Mouse (Mus musculus) forebrain, embryonic 12.5 days (tissue): ENCODE measurements around the gene Plcxd1. TPM values are rescaled to one million over a fixed set of nuclear protein-coding genes. Genes with fewer than 3 reads are reported as not detected.
"Not testable (repeated sequence)": the region's sequence is repeated elsewhere in the genome, so short reads cannot be mapped to it uniquely, and the experiment has no call there.

Experiments used
- ATAC-seq: fragments of 200-750 bp; cut with Nextera tagmentation; 2 replicates; pipeline ENCODE4 v1.8.0; 2017; ENCODE audit warnings: moderate TSS enrichment; ENCODE audit not compliant: low FRiP score
- H3K27ac ChIP-seq: fragments of 300-500 bp; sonication (generic); 2 replicates; pipeline ENCODE4 v1.5.1; 2016; ENCODE audit warnings: mild to moderate bottlenecking
- H3K27me3 ChIP-seq: fragments of 300-500 bp; sonication (generic); 2 replicates; pipeline ENCODE4 v1.6.1; 2016; ENCODE audit warnings: mild to moderate bottlenecking
- H3K36me3 ChIP-seq: fragments of 300-500 bp; sonication (generic); replicated peaks from 2 replicates; pipeline ENCODE4 v1.6.1; 2016; ENCODE audit warnings: mild to moderate bottlenecking
- H3K4me1 ChIP-seq: fragments of 300-500 bp; sonication (generic); 2 replicates; pipeline ENCODE4 v1.6.1; 2016
- H3K4me2 ChIP-seq: fragments of 300-500 bp; sonication (generic); 2 replicates; pipeline ENCODE4 v1.6.1; 2016; ENCODE audit warnings: mild to moderate bottlenecking, moderate library complexity
- H3K4me3 ChIP-seq: fragments of 300-500 bp; sonication (generic); replicated peaks from 2 replicates; pipeline ENCODE4 v1.5.1; 2016; ENCODE audit warnings: mild to moderate bottlenecking
- H3K9ac ChIP-seq: fragments of 300-500 bp; sonication (generic); 2 replicates; pipeline ENCODE4 v1.6.1; 2016; ENCODE audit warnings: mild to moderate bottlenecking
- H3K9me3 ChIP-seq: fragments of 300-500 bp; sonication (generic); 2 replicates; pipeline ENCODE4 v1.6.1; 2016
- WGBS: fragments of 180-500 bp; shearing (Covaris S2); methylation state at CpG from one replicate; pipeline ENCODE4 v1.1.7; 2016; 5-methylcytosine and 5-hydroxymethylcytosine counted together
- polyA plus RNA-seq: library from polyadenylated mRNA; unstranded; fragments of >200 nt; fragmentation: Nextera tagmentation; extraction: Ambion mirVana; gene quantifications from 2 replicates; pipeline ENCODE4 v1.2.1, GENCODE M21; 2016

Plcxd1 gene
- polyA plus RNA-seq, 1 experiment from 2014 or later = 1.1 TPM

DNA sequence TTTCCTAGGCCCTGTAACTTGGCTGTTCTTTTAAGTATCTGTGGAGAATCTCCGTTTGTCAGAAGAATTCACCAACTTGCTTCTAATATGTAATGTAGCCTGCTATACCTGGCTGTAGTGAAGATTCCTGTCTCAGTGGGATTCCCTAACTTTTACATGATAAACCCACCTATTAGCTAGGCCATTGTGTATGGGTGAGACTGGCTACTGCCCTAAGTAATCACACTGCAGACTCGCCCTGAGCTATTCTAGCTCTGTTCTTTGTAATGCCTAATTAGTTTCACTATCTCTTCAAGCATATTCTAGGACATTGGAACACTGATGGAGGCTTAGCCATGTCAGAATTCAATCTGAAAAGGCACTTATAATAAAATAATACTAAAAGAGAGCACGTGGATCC lies 22.6 kb downstream of the Plcxd1 start:
- not testable (repeated sequence) for H3K27me3 ChIP-seq, H3K9ac ChIP-seq, ATAC-seq, H3K9me3 ChIP-seq, H3K4me3 ChIP-seq, H3K4me2 ChIP-seq, H3K4me1 ChIP-seq, H3K27ac ChIP-seq
- H3K36me3 ChIP-seq = peaks cover 55% of the 10 kb centered on the region
- WGBS = 81% methylated on average over 3 of the region's 3 CpGs

DNA sequence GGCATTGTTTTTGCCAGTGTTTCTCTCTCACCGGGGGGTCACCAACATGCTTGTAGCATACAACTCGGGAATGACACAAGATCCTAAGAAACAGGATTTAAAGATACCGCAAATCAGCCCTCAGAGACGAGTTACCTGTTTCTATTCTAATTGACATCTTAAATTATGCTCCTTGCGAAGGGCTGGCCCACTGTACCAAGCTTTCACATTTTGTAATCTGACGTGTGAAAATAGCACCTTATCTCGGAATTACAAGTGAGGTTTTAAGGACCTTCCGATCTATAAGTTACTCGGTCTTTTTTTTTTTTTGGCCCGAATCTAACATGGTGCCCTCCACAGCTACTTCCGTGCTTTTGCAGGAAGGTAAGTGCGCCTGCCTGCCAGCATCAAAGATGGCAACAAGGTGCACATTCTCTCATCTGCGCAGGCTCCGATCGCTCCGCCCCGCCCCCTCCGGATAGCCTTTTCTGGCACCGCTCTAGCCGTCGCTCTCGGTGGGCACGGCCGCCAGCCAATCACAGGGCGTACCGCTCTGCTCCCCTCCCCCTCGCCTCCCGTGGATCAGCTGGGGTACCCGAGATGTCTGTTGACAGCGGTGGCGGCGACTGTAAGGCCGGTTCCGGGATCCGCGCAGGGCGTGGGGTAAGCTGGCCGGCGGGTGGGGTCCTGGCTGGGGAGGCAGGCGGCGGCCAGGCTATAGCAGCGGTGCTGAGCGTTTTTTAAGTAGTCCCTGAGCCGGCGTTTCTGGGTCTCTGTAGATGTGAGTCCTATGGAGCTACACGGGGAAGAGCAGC lies 35.7 kb downstream of the Plcxd1 start, which contains the start of gene Chfr:
Chfr (plus strand) TSS at position 550 of the 794 bp plus-strand sequence.
- Histone ChIP-seq H3K27ac (peak within 1 kb of the TSS; percentile 78), H3K4me3 (peak within 1 kb of the TSS; percentile 86), H3K4me2 (peak within 1 kb of the TSS; percentile 64), H3K36me3 (peaks cover 7% of the 10 kb centered on the region), H3K9ac (peak within 1 kb of the TSS; percentile 81), H3K27me3 (no peaks in the 10 kb centered on the region), H3K9me3 (0 out of 2 replicates have a peak, but pooled peaks cover 2% of the 10 kb centered on the region), H3K4me1 (peaks cover 7% of the 10 kb centered on the region; the same call in 1 of the 2 replicates)
- 4% methylated on average over 46 of the region's 46 CpGs for WGBS
- ATAC-seq = peak; percentile 100

DNA sequence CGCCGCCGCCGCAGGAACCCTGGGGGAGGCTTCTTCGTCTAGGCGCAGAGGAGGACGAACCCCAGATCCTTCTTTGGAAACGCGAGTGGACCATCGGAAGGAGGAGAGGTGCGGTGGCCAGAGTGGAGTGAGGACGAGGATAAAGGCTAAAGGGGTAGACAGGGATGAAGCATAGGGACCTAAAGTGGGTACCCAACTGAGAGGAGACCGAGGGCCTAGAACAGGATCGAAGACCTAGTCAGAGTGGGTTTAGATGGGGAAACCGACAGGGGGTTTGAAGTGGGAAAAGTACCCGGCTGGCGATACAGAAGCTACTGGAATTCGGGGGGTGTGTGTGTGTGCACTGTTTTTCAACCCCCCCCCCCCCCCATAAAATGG lies 36.3 kb downstream of the Plcxd1 start:
- WGBS = 7% methylated on average over 18 of the region's 18 CpGs
- peak; percentile 67 for ATAC-seq

DNA sequence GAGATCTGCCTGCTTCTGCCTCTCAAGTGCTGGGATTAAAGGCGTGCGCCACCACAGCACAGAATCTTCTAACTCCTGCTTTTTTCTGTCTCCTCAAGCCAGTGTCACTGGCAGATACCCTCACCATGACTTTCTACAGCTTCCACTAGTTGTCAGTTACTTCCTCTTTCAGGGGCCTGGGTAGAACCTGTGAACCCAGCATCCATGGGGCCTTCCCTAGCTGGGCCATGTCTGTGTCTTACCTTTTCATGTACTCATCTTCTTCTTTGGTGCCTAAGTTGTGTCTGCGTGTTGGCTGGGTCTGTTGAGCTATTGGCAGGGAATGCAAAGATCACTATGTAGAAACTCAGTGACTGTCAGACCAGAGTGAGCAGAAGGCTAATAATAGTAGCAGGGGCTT lies 38.0 kb downstream of the Plcxd1 start:
- H3K27me3 ChIP-seq = no peaks in the 10 kb centered on the region
- H3K4me2 ChIP-seq = no peak overlapping the region
- H3K4me3 ChIP-seq = no peak overlapping the region
- no peak for ATAC-seq
- H3K36me3 ChIP-seq = peaks cover 17% of the 10 kb centered on the region
- H3K4me1 ChIP-seq = peaks cover 7% of the 10 kb centered on the region; the same call in 1 of the 2 replicates
- WGBS = 94% methylated on average over 3 of the region's 3 CpGs
- H3K27ac ChIP-seq = no peak overlapping the region
- H3K9me3 ChIP-seq = 0 out of 2 replicates have a peak, but pooled peaks cover 2% of the 10 kb centered on the region
- H3K9ac ChIP-seq = no peak overlapping the region

More for the DNA sequence above, 36.3 kb downstream of the Plcxd1 start:
- peak overlapping the region; percentile 64 for H3K4me2 ChIP-seq
- peaks cover 7% of the 10 kb centered on the region; the same call in 1 of the 2 replicates for H3K36me3 ChIP-seq
- H3K27ac ChIP-seq = peak overlapping the region; percentile 78
- peak overlapping the region; percentile 81 for H3K9ac ChIP-seq
- H3K4me3 ChIP-seq = peak overlapping the region; percentile 86
- H3K27me3 ChIP-seq = no peaks in the 10 kb centered on the region
- peaks cover 7% of the 10 kb centered on the region; the same call in 1 of the 2 replicates for H3K4me1 ChIP-seq
- 0 out of 2 replicates have a peak, but pooled peaks cover 2% of the 10 kb centered on the region for H3K9me3 ChIP-seq

DNA sequence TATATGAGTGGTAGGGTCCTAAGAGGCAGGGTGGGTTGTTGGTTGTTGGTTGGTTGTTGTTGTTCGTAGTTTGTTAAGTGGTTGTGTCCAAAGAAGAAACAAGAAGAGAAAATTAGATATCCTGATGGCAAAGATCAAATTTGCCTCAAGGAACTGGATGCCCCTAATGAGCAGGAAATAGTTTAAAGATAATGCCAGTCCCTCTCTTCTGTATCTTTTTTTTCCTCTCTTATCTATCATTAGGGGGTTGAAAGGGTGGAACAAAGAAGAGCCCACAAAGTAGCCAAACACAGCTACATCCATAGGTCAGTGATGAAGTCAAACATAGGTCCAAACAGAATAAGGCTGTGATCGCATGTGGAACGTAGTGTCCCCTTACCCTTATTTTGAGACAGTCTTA lies 39.6 kb downstream of the Plcxd1 start:
- 100% methylated on average over 3 of the region's 3 CpGs for WGBS
- H3K4me3 ChIP-seq = no peak overlapping the region
- no peaks in the 10 kb centered on the region for H3K27me3 ChIP-seq
- H3K9ac ChIP-seq = no peak overlapping the region
- no peak overlapping the region for H3K4me2 ChIP-seq
- no peak for ATAC-seq
- H3K4me1 ChIP-seq = peaks cover 7% of the 10 kb centered on the region; the same call in 1 of the 2 replicates
- peaks cover 28% of the 10 kb centered on the region for H3K36me3 ChIP-seq
- no peak overlapping the region for H3K27ac ChIP-seq
- H3K9me3 ChIP-seq = no peaks in the 10 kb centered on the region

DNA sequence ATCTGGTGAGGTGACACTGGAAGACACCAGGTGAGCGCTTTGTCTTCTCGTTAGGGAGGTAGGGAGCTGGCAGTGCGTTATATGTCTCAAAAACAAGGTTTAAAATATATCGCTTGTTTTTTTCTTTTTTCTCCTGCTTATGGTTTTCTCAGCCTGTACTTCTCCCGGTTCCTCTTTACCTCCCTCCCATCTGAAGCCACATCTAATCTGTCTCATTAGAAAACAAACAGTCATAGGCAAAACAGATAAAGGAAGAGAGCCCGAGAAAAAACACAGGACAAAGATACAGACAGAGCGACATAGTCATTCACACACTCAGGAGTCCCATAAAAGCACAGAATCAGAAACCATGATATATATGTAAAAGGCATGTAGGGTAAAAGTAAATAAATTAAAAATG lies 40.7 kb downstream of the Plcxd1 start:
- WGBS = 89% methylated on average over 7 of the region's 7 CpGs

DNA sequence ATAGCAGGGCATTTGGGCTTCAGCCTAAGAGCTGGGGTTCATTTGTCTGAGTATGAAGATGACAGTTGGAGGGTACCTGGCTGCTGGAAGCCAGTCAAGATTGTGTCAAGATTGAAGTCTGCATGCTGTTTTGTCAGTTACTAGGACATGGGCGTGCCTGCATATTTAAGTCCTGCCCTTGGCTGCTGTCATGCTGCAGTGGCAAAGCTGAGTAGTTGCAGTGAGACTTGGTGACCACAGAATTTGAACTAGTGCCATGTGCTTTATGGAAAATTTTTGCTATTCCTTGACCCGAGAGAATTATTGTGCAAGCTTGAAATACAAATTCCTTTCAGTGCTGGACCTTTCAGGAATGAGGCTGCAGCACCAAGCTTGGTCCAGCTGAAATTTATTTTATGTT lies 42.5 kb downstream of the Plcxd1 start:
- no peaks in the 10 kb centered on the region for H3K27me3 ChIP-seq
- no peak overlapping the region for H3K4me2 ChIP-seq
- peaks cover 55% of the 10 kb centered on the region for H3K36me3 ChIP-seq
- no peak overlapping the region for H3K27ac ChIP-seq
- no peak for ATAC-seq
- H3K4me3 ChIP-seq = no peak overlapping the region
- H3K4me1 ChIP-seq = no peaks in the 10 kb centered on the region
- H3K9ac ChIP-seq = no peak overlapping the region
- H3K9me3 ChIP-seq = no peaks in the 10 kb centered on the region
- 92% methylated on average over 2 of the region's 2 CpGs for WGBS

More for the DNA sequence above, 40.7 kb downstream of the Plcxd1 start:
- Histone ChIP-seq H3K27me3 (no peaks in the 10 kb centered on the region), H3K4me3 (no peak overlapping the region), H3K9ac (no peak overlapping the region), H3K27ac (no peak overlapping the region), H3K4me2 (no peak overlapping the region), H3K36me3 (peaks cover 39% of the 10 kb centered on the region), H3K9me3 (no peaks in the 10 kb centered on the region), H3K4me1 (peaks cover 7% of the 10 kb centered on the region; the same call in 1 of the 2 replicates)
- ATAC-seq = no peak

DNA sequence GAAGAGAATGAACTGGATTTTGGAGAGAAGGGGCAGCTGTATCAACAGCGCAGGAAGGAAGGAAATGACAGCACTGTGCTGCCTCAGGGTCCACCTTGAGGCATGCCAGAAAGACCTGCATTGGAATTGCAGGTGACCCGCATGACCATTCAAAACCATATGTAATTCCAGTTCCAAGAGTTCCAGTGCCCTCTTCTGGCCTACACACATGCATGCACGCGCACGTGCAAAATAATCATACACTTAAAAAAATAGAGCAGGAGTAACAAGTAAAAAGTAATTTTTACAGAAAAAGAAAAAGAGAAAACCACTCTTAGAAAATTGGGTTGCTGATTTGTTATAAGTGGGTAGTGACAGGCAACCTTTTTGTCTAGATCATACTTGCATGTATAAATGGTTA lies 43.2 kb downstream of the Plcxd1 start:
- Histone ChIP-seq H3K27ac (no peak overlapping the region), H3K9me3 (no peaks in the 10 kb centered on the region), H3K36me3 (peaks cover 62% of the 10 kb centered on the region), H3K4me2 (no peak overlapping the region), H3K4me3 (no peak overlapping the region), H3K27me3 (no peaks in the 10 kb centered on the region), H3K9ac (no peak overlapping the region), H3K4me1 (no peaks in the 10 kb centered on the region)
- 88% methylated on average over 5 of the region's 5 CpGs for WGBS
- no peak for ATAC-seq

Other genes with a start within 250 kb of the Plcxd1 start
- gene Gm15446, start 176.6 kb upstream of the Plcxd1 start, polyA plus RNA-seq = 0.54 and 0.86 TPM in 2 replicates
- gene Zfp932, start 103.4 kb upstream of the Plcxd1 start, polyA plus RNA-seq = 22.4 and 30.5 TPM in 2 replicates
- 5.9 and 8.4 TPM in 2 replicates for gene Gm17655, start 27.5 kb upstream of the Plcxd1 start, polyA plus RNA-seq
- 1.4 and 2.1 TPM in 2 replicates for gene Gm35315, start 5.5 kb upstream of the Plcxd1 start, polyA plus RNA-seq
- gene Gtpbp6, start 8.2 kb downstream of the Plcxd1 start, polyA plus RNA-seq = 39.3 and 44.4 TPM in 2 replicates
- 12.4 and 13.0 TPM in 2 replicates for gene Zfp605, start 10.1 kb downstream of the Plcxd1 start, polyA plus RNA-seq
- gene Chfr, start 35.9 kb downstream of the Plcxd1 start, polyA plus RNA-seq = 79.2 and 81.8 TPM in 2 replicates
- 23.0 and 24.6 TPM in 2 replicates for gene Golga3, start 76.7 kb downstream of the Plcxd1 start, polyA plus RNA-seq
- 37.3 and 39.0 TPM in 2 replicates for gene Ankle2, start 131.0 kb downstream of the Plcxd1 start, polyA plus RNA-seq
- 87.3 and 88.7 TPM in 2 replicates for gene Pgam5, start 169.9 kb downstream of the Plcxd1 start, polyA plus RNA-seq
- 10.4 and 11.7 TPM in 2 replicates for gene Pxmp2, start 186.2 kb downstream of the Plcxd1 start, polyA plus RNA-seq
- 45.4 and 46.1 TPM in 2 replicates for gene Pole, start 186.3 kb downstream of the Plcxd1 start, polyA plus RNA-seq
- gene P2rx2, start 243.2 kb downstream of the Plcxd1 start, polyA plus RNA-seq = 1.8 and 1.9 TPM in 2 replicates
- gene Lrcol1, start 244.8 kb downstream of the Plcxd1 start, polyA plus RNA-seq = not detected in 2 replicates